Mouse (Mus musculus): ENCODE data around the gene Gpr157. TPM values are rescaled to one million over a fixed set of nuclear protein-coding genes. Genes with fewer than 3 reads are reported as not detected.

The Gpr157 gene
- 0.77 TPM for polyA plus RNA-seq (2014; fragmentation: Illumina TruSeq; extraction: RNeasy Lipid Tissue Mini Kit (QIAGEN cat#74804); ENCODE audit: low read depth, low replicate concordance)

GRCm38 (mm10) chr4:150087161-150087889 lies at the start of gene Gpr157:
Gene Gpr157 (plus strand): TSS chr4:150087365.

GRCm38 (mm10) chr4:150119055-150119454 lies 31.9 kb downstream of the Gpr157 start, which contains the start of gene Slc2a5:
Gene Slc2a5 (plus strand): TSS chr4:150119283.

Other genes with a start within 250 kb of the Gpr157 start
- 0.16 TPM for gene Spsb1, start 132.3 kb upstream of the Gpr157 start, polyA plus RNA-seq (2014; fragmentation: Illumina TruSeq; extraction: RNeasy Lipid Tissue Mini Kit (QIAGEN cat#74804); ENCODE audit: low read depth, low replicate concordance)
- 36.9 TPM for gene H6pd, start 78.3 kb upstream of the Gpr157 start, polyA plus RNA-seq (2014; fragmentation: Illumina TruSeq; extraction: RNeasy Lipid Tissue Mini Kit (QIAGEN cat#74804); ENCODE audit: low read depth, low replicate concordance)
- gene Slc2a5, start 31.9 kb downstream of the Gpr157 start, polyA plus RNA-seq (2014; fragmentation: Illumina TruSeq; extraction: RNeasy Lipid Tissue Mini Kit (QIAGEN cat#74804); ENCODE audit: low read depth, low replicate concordance), result 1.0 TPM
- not detected for gene Slc2a7, start 61.6 kb downstream of the Gpr157 start, polyA plus RNA-seq (2014; fragmentation: Illumina TruSeq; extraction: RNeasy Lipid Tissue Mini Kit (QIAGEN cat#74804); ENCODE audit: low read depth, low replicate concordance)
- gene Car6, start 114.0 kb downstream of the Gpr157 start, polyA plus RNA-seq (2014; fragmentation: Illumina TruSeq; extraction: RNeasy Lipid Tissue Mini Kit (QIAGEN cat#74804); ENCODE audit: low read depth, low replicate concordance), result not detected
- gene Eno1, start 149.4 kb downstream of the Gpr157 start, polyA plus RNA-seq (2014; fragmentation: Illumina TruSeq; extraction: RNeasy Lipid Tissue Mini Kit (QIAGEN cat#74804); ENCODE audit: low read depth, low replicate concordance), result 134 TPM
- gene Rere, start 194.3 kb downstream of the Gpr157 start, polyA plus RNA-seq (2014; fragmentation: Illumina TruSeq; extraction: RNeasy Lipid Tissue Mini Kit (QIAGEN cat#74804); ENCODE audit: low read depth, low replicate concordance), result 5.4 TPM

All from liver, adult 10 weeks (tissue).